Mouse (Mus musculus) ES-E14 (cell line): ENCODE measurements at regions not wholly inside any gene's neighbourhood (a gene's known extent, or its start where the extent isn't known, plus 50 kb on each side); places are given as distances from the start of the nearest gene placed in this dataset.

Source experiments
- DNase-seq: peaks from one replicate; pipeline ENCODE4 v3.0.0-alpha.2; 2013; ENCODE audit warnings: low read depth, low spot score
- H3K27ac ChIP-seq: 2 replicates; pipeline ENCODE4 v1.5.1; 2012; ENCODE audit warnings: low read depth, mild to moderate bottlenecking, low read length, moderate library complexity, mixed read lengths; ENCODE audit not compliant: poor library complexity, insufficient read depth, severe bottlenecking
- H3K36me3 ChIP-seq: 2 replicates; pipeline ENCODE4 v1.6.1; 2012; ENCODE audit warnings: mild to moderate bottlenecking, low read length, moderate library complexity, mixed read lengths; ENCODE audit not compliant: control insufficient read depth, poor library complexity, insufficient read depth, severe bottlenecking
- H3K4me1 ChIP-seq, 2 experiments: fragments of 150-350 bp in 1 of 2; sonication (generic) in 1 of 2; 2 replicates each; pipeline ENCODE4 v1.6.1; 2012; ENCODE audit warnings: low read length in 2 of 2, mild to moderate bottlenecking in 1 of 2, mixed read lengths in 1 of 2; ENCODE audit not compliant: control insufficient read depth in 2 of 2, insufficient read depth in 2 of 2, poor library complexity in 1 of 2
- H3K4me3 ChIP-seq, 2 experiments: fragments of 150-350 bp in 1 of 2; sonication (generic) in 1 of 2; 2 replicates each; pipeline ENCODE4 v1.5.1; 2012; ENCODE audit warnings: low read length in 2 of 2, low read depth in 1 of 2, mild to moderate bottlenecking in 1 of 2, mixed read lengths in 1 of 2; ENCODE audit not compliant: insufficient read depth in 1 of 2, poor library complexity in 1 of 2, severe bottlenecking in 1 of 2
- H3K9ac ChIP-seq: 2 replicates; pipeline ENCODE4 v1.6.1; 2012; ENCODE audit warnings: low read depth, mild to moderate bottlenecking, low read length, mixed read lengths; ENCODE audit not compliant: poor library complexity, insufficient read depth, severe bottlenecking
- H3K9me3 ChIP-seq: fragments of 150-350 bp; sonication (generic); 2 replicates; pipeline ENCODE4 v1.6.1; 2012; ENCODE audit warnings: low read depth, mild to moderate bottlenecking, low read length; ENCODE audit not compliant: control insufficient read depth, insufficient read depth
- CHD2 ChIP-seq: IDR thresholded peaks from 2 replicates; pipeline ENCODE4 v1.6.1; 2014; ENCODE audit warnings: mild to moderate bottlenecking, low read depth, low read length, inconsistent platforms
- HCFC1 ChIP-seq: IDR thresholded peaks from 2 replicates; pipeline ENCODE4 v1.6.1; 2012; ENCODE audit warnings: low read length, inconsistent platforms, borderline replicate concordance; ENCODE audit not compliant: insufficient read depth
- MAFK ChIP-seq: IDR thresholded peaks from 2 replicates; pipeline ENCODE4 v1.6.1; 2014; ENCODE audit warnings: mild to moderate bottlenecking, low read depth, low read length, inconsistent platforms; ENCODE audit not compliant: insufficient read depth
- ZC3H11A ChIP-seq: IDR thresholded peaks from 2 replicates; pipeline ENCODE4 v1.6.1; 2012; ENCODE audit warnings: low read depth, mild to moderate bottlenecking, inconsistent platforms, low read length, borderline replicate concordance
- ZNF384 ChIP-seq: IDR thresholded peaks from 2 replicates; pipeline ENCODE4 v1.6.1; 2012; ENCODE audit warnings: low read depth, low read length, inconsistent platforms
- in situ Hi-C, 2 experiments: fragments of 600-800 bp; cut with MboI; formaldehyde crosslinking; loops; one replicate each; pipeline ENCODE4 v1.15.1; 2025; ENCODE audit warnings: low sequenced_read_pairs in 2 of 2, inconsistent platforms in 1 of 2; ENCODE audit not compliant: unreplicated experiment in 2 of 2

DNA sequence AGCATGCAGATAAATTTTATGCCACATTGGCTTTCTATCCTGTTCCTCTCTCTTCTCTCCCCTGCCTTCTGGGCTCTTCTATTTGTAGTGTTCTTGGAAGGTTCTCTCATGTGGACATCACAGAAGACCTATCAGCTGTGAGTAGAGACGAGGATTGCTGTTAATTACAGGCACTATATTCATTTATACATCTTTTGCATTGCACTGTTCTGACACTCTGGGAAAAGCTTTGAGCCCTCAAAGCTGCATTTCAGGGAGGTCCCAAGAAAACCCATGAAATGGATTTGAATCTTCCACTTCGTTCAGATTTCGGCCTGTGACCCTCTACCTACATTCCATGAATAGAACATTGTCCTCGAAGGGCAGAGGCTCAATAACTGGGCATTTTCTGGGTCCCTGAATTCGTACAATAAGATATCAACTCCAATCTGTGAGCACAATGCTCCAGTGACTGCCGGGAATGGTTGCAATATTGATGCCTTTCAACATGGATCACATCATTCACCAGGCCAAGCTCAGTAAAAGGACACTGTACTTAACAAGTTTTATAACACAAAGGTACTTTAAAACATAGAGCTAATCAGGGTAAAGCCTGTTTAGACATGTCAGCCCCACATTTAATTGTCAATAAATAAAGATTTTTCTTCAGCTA is 241.8 kb downstream of the Car8 start:
- Histone ChIP-seq H3K9ac (no peak overlapping the region), H3K27ac (no peak overlapping the region), H3K9me3 (no peaks in the 10 kb centered on the region), H3K36me3 (no peaks in the 10 kb centered on the region), H3K4me3 (no peak overlapping the region), H3K4me1 (no peaks in the 10 kb centered on the region)
- TF ChIP-seq MAFK (no peak), ZC3H11A (no peak), HCFC1 (no peak), ZNF384 (no peak), CHD2 (no peak)
- in situ Hi-C loops, result loop anchor here (25.0 kb wide), 1 partner anchor 365 kb away; no protein-coding TSS in a partner anchor
- no peak for DNase-seq

DNA sequence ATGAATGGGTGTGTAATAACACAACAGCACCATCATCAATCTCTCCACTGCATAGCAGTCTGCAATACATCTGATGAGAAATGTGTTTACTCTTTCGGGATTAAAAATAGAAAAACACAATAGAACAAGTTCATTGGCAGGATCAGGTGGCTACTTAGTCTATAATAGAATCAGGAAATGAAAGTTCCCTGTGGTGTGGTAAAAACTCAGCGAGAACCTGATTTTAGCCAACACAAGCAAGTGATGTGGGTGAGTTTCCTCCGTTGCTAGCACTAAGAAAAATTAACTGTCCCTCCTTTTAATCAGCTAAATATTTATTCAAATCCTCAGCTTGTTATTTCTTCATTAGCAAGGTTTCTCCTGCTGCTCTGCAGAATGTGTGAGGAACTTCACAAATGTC is 245.9 kb downstream of the Car8 start:
- Histone ChIP-seq H3K27ac (no peak overlapping the region), H3K4me3 (no peak overlapping the region), H3K9ac (no peak overlapping the region), H3K36me3 (no peaks in the 10 kb centered on the region), H3K9me3 (no peaks in the 10 kb centered on the region), H3K4me1 (no peaks in the 10 kb centered on the region)
- in situ Hi-C loops, result loop anchor here (25.0 kb wide), 1 partner anchor 369 kb away; no protein-coding TSS in a partner anchor
- TF ChIP-seq MAFK (no peak), ZC3H11A (no peak), CHD2 (no peak), ZNF384 (no peak), HCFC1 (no peak)
- no peak for DNase-seq

DNA sequence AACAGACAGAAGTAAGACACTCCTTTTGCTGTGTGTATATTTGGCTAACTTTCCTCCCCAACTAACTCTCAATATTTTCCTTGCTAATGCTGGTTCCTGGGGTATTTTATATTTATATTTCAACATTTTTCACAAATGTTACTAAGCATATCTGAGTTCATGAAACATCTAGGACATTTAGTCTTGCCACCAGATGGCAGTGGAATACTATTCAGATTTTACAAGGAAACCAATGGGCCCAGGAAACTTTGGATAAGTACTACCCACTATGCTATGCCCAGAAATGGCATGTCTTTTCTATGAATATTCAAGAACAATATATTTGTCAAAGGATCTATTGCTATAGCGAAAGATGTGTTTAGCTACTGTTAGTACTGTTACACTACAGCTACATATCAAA is 251.1 kb downstream of the Car8 start:
- H3K36me3 ChIP-seq, result no peaks in the 10 kb centered on the region
- no peak overlapping the region for H3K9ac ChIP-seq
- in situ Hi-C loops, result loop anchor here (25.0 kb wide), 1 partner anchor 375 kb away; no protein-coding TSS in a partner anchor
- TF ChIP-seq ZC3H11A, result 0 out of 2 replicates have a peak, but pooled peaks have one; percentile 21
- TF ChIP-seq ZNF384, result no peak
- no peak for TF ChIP-seq HCFC1
- H3K27ac ChIP-seq, result no peak overlapping the region
- no peaks in the 10 kb centered on the region for H3K9me3 ChIP-seq
- H3K4me1 ChIP-seq, result no peaks in the 10 kb centered on the region
- H3K4me3 ChIP-seq, result no peak overlapping the region
- DNase-seq, result peak; percentile 7

DNA sequence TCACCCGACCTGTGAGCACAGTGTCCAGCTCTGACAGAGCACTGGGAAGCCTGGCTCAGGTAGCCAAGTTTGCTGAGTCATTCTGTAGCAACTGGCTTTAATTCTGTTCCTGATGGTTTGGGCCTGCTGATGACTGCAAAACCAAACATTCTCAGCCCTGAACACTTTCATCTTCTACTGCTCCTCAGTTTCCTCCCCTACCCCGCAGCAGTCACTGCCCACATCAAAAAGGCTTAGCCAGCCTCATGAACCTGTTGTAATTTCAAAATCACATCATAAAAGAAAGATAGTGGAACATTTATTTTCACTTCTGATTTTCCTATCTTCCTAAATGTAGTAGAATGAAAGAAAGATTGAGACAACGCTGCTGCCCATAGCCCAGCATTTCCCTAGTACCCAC is 251.5 kb downstream of the Car8 start:
- Histone ChIP-seq H3K27ac (no peak overlapping the region), H3K4me3 (no peak overlapping the region), H3K4me1 (no peaks in the 10 kb centered on the region), H3K9ac (no peak overlapping the region), H3K9me3 (no peaks in the 10 kb centered on the region), H3K36me3 (no peaks in the 10 kb centered on the region)
- TF ChIP-seq ZC3H11A (no peak), CHD2 (no peak), ZNF384 (no peak), MAFK (no peak), HCFC1 (no peak)
- DNase-seq, result no peak
- in situ Hi-C loops, result loop anchor here (25.0 kb wide), 1 partner anchor 375 kb away; no protein-coding TSS in a partner anchor
